Mouse (Mus musculus): ENCODE results near the gene Prdx6b. TPM values are rescaled to one million over a fixed set of nuclear protein-coding genes. Genes with fewer than 3 reads are reported as not detected.

The Prdx6b gene
- polyA plus RNA-seq, 1 experiment from 2014 or later = not detected

- no peaks in the 10 kb centered on the region for H3K9me3 ChIP-seq (ENCODE audit: control insufficient read depth, low read length)
- no peaks in the 10 kb centered on the region; the same call in 1 of the 2 replicates for H3K27me3 ChIP-seq (ENCODE audit: control insufficient read depth, insufficient read depth, low read length)
- 0 out of 2 replicates have a peak overlapping the region, but pooled peaks have one; percentile 72 for H3K4me2 ChIP-seq (replicated peaks)
- peaks cover 19% of the 10 kb centered on the region; the same call in 1 of the 2 replicates for H3K36me3 ChIP-seq (replicated peaks; ENCODE audit: control insufficient read depth, insufficient read depth)
- H3K27ac ChIP-seq = no peak overlapping the region
- H3K9ac ChIP-seq = no peak overlapping the region
- H3K4me1 ChIP-seq (replicated peaks; ENCODE audit: control insufficient read depth, insufficient read depth, low read length) = peaks cover 7% of the 10 kb centered on the region; the same call in 1 of the 2 replicates
- ATAC-seq (ENCODE audit: low FRiP score) (no peak), DNase-seq (ENCODE audit: low spot score) (no peak)
- WGBS = 47% methylated on average over 1 of the region's 1 CpGs
- H3K4me3 ChIP-seq (replicated peaks; ENCODE audit: low read length) = no peak overlapping the region
Measured at GRCm38 (mm10) chr2:80314201-80314600, 21.9 kb downstream of the Prdx6b start.

- peak overlapping the region; percentile 94; the same call in 1 of the 2 replicates for H3K27ac ChIP-seq
- peak overlapping the region; percentile 87 for H3K4me3 ChIP-seq (replicated peaks; ENCODE audit: low read length)
- peak overlapping the region; percentile 72 for H3K4me2 ChIP-seq (replicated peaks)
- H3K9me3 ChIP-seq (ENCODE audit: control insufficient read depth, low read length) = no peaks in the 10 kb centered on the region
- peaks cover 24% of the 10 kb centered on the region for H3K36me3 ChIP-seq (replicated peaks; ENCODE audit: control insufficient read depth, insufficient read depth)
- WGBS = 49% methylated on average over 7 of the region's 7 CpGs
- peak overlapping the region; percentile 89; the same call in 1 of the 2 replicates for H3K9ac ChIP-seq
- no peaks in the 10 kb centered on the region; the same call in 1 of the 2 replicates for H3K27me3 ChIP-seq (ENCODE audit: control insufficient read depth, insufficient read depth, low read length)
- DNase-seq (ENCODE audit: low spot score) (no peak), ATAC-seq (ENCODE audit: low FRiP score) (peak; percentile 7; the same call in 1 of the 2 replicates)
- peaks cover 7% of the 10 kb centered on the region; the same call in 1 of the 2 replicates for H3K4me1 ChIP-seq (replicated peaks; ENCODE audit: control insufficient read depth, insufficient read depth, low read length)
Measured at GRCm38 (mm10) chr2:80314854-80315241, 22.6 kb downstream of the Prdx6b start.

GRCm38 (mm10) chr2:80315242-80316161, 23.2 kb downstream of the Prdx6b start, which contains the start of gene Dnajc10:
Gene Dnajc10 (plus strand): TSS chr2:80315466.
- ATAC-seq (ENCODE audit: low FRiP score) = peak; percentile 96
- Histone ChIP-seq H3K9ac (peak within 1 kb of the TSS; percentile 89), H3K9me3 (ENCODE audit: control insufficient read depth, low read length) (no peaks in the 10 kb centered on the region), H3K36me3 (replicated peaks; ENCODE audit: control insufficient read depth, insufficient read depth) (peaks cover 28% of the 10 kb centered on the region), H3K27me3 (ENCODE audit: control insufficient read depth, insufficient read depth, low read length) (no peaks in the 10 kb centered on the region; the same call in 1 of the 2 replicates), H3K4me1 (replicated peaks; ENCODE audit: control insufficient read depth, insufficient read depth, low read length) (peaks cover 7% of the 10 kb centered on the region; the same call in 1 of the 2 replicates), H3K4me3 (replicated peaks; ENCODE audit: low read length) (peak within 1 kb of the TSS; percentile 87), H3K27ac (peak within 1 kb of the TSS; percentile 94), H3K4me2 (replicated peaks) (peak within 1 kb of the TSS; percentile 72)
- WGBS = under 1% methylated on average over 65 of the region's 72 CpGs
- peak; percentile 85 for DNase-seq (ENCODE audit: low spot score)

- Histone ChIP-seq H3K27ac (no peak overlapping the region), H3K27me3 (ENCODE audit: control insufficient read depth, insufficient read depth, low read length) (no peaks in the 10 kb centered on the region), H3K4me1 (replicated peaks; ENCODE audit: control insufficient read depth, insufficient read depth, low read length) (no peaks in the 10 kb centered on the region), H3K9me3 (ENCODE audit: control insufficient read depth, low read length) (no peaks in the 10 kb centered on the region), H3K9ac (no peak overlapping the region), H3K4me2 (replicated peaks) (no peak overlapping the region), H3K36me3 (replicated peaks; ENCODE audit: control insufficient read depth, insufficient read depth) (peaks cover 83% of the 10 kb centered on the region), H3K4me3 (replicated peaks; ENCODE audit: low read length) (no peak overlapping the region)
- 98% methylated on average over 4 of the region's 4 CpGs for WGBS
- ATAC-seq (ENCODE audit: low FRiP score) = no peak
- no peak for DNase-seq (ENCODE audit: low spot score)
Measured at GRCm38 (mm10) chr2:80322878-80323277, 30.6 kb downstream of the Prdx6b start.

DNA sequence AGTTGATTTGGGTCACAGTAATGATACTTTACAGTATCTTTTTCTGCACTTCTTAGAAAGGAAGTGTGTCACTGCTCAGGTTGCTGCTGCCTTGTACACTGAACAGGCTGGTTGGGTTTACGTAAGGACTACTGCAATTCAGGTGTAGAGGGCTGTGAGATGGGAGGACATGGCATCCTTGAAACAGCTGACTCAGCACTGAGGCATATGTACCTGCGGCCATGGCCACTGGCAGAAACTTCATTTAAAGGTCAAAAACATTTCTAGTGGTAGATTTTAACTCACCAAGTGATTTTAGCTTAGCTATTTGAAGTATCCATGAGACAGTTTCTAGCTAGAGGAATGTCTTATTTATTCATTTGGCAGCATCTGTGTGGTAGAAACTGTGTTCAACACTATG, 33.5 kb downstream of the Prdx6b start:
- 94% methylated on average over 2 of the region's 2 CpGs for WGBS
- Histone ChIP-seq H3K27me3 (ENCODE audit: control insufficient read depth, insufficient read depth, low read length) (no peaks in the 10 kb centered on the region), H3K36me3 (replicated peaks; ENCODE audit: control insufficient read depth, insufficient read depth) (peaks cover 86% of the 10 kb centered on the region), H3K9ac (no peak overlapping the region), H3K4me3 (replicated peaks; ENCODE audit: low read length) (no peak overlapping the region), H3K4me2 (replicated peaks) (no peak overlapping the region), H3K9me3 (ENCODE audit: control insufficient read depth, low read length) (no peaks in the 10 kb centered on the region), H3K4me1 (replicated peaks; ENCODE audit: control insufficient read depth, insufficient read depth, low read length) (no peaks in the 10 kb centered on the region), H3K27ac (no peak overlapping the region)
- no peak for ATAC-seq (ENCODE audit: low FRiP score)
- no peak for DNase-seq (ENCODE audit: low spot score)

DNA sequence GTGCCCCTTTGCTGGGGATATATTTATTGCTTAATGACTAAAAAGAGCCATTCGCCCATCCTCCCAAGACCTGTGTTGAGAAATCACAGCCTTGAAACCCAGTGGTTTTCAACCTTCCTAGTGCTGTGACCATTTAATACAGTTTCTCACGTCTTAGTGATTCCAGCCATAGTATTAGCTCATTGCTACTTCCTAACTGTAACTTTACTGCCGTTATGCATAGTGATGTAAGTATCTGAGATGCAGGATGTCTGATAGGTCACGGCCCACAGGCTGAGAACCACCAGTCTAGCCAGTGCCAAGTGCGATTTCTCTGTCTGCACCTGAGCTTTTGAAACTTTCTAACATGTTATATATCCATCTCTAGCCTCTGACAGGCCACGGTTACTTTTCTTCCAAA, 35.0 kb downstream of the Prdx6b start:
- no peak overlapping the region for H3K9ac ChIP-seq
- no peaks in the 10 kb centered on the region for H3K4me1 ChIP-seq (replicated peaks; ENCODE audit: control insufficient read depth, insufficient read depth, low read length)
- no peaks in the 10 kb centered on the region for H3K27me3 ChIP-seq (ENCODE audit: control insufficient read depth, insufficient read depth, low read length)
- H3K4me2 ChIP-seq (replicated peaks) = no peak overlapping the region
- H3K4me3 ChIP-seq (replicated peaks; ENCODE audit: low read length) = no peak overlapping the region
- ATAC-seq (ENCODE audit: low FRiP score) (no peak), DNase-seq (ENCODE audit: low spot score) (no peak)
- peaks cover 80% of the 10 kb centered on the region for H3K36me3 ChIP-seq (replicated peaks; ENCODE audit: control insufficient read depth, insufficient read depth)
- WGBS = 93% methylated on average over 6 of the region's 6 CpGs
- no peak overlapping the region for H3K27ac ChIP-seq
- H3K9me3 ChIP-seq (ENCODE audit: control insufficient read depth, low read length) = no peaks in the 10 kb centered on the region

GRCm38 (mm10) chr2:80328961-80329653, 36.8 kb downstream of the Prdx6b start:
- H3K27me3 ChIP-seq (ENCODE audit: control insufficient read depth, insufficient read depth, low read length) = no peaks in the 10 kb centered on the region
- no peaks in the 10 kb centered on the region for H3K4me1 ChIP-seq (replicated peaks; ENCODE audit: control insufficient read depth, insufficient read depth, low read length)
- DNase-seq (ENCODE audit: low spot score) (no peak), ATAC-seq (ENCODE audit: low FRiP score) (no peak)
- no peaks in the 10 kb centered on the region for H3K9me3 ChIP-seq (ENCODE audit: control insufficient read depth, low read length)
- 96% methylated on average over 7 of the region's 7 CpGs for WGBS
- no peak overlapping the region for H3K4me3 ChIP-seq (replicated peaks; ENCODE audit: low read length)
- H3K27ac ChIP-seq = no peak overlapping the region
- H3K4me2 ChIP-seq (replicated peaks) = no peak overlapping the region
- peaks cover 79% of the 10 kb centered on the region for H3K36me3 ChIP-seq (replicated peaks; ENCODE audit: control insufficient read depth, insufficient read depth)
- no peak overlapping the region for H3K9ac ChIP-seq

DNA sequence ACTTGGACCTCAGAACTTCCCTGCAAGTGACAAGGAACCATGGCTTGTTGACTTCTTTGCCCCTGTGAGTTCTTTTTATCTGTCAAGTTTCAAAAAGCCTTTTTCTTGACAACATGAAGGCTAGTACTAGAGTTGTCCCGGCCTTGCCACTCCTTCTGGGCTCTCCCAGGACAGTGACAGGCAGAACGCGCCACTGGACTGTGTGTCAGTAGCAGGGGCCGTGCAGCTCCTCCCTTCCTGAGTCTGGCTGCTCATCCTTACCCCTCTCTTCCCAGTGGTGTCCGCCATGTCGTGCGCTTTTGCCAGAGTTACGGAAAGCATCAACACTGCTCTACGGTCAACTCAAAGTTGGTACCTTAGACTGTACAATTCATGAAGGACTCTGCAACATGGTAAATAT, 48.3 kb downstream of the Prdx6b start:
- Histone ChIP-seq H3K9ac (no peak overlapping the region), H3K9me3 (ENCODE audit: control insufficient read depth, low read length) (no peaks in the 10 kb centered on the region), H3K4me2 (replicated peaks) (no peak overlapping the region), H3K27ac (no peak overlapping the region), H3K36me3 (replicated peaks; ENCODE audit: control insufficient read depth, insufficient read depth) (peaks cover 92% of the 10 kb centered on the region), H3K4me1 (replicated peaks; ENCODE audit: control insufficient read depth, insufficient read depth, low read length) (no peaks in the 10 kb centered on the region), H3K4me3 (replicated peaks; ENCODE audit: low read length) (no peak overlapping the region), H3K27me3 (ENCODE audit: control insufficient read depth, insufficient read depth, low read length) (no peaks in the 10 kb centered on the region)
- DNase-seq (ENCODE audit: low spot score) (no peak), ATAC-seq (ENCODE audit: low FRiP score) (no peak)
- WGBS = 97% methylated on average over 9 of the region's 9 CpGs
